Mouse (Mus musculus): ENCODE data around the gene Dlx5. TPM values are rescaled to one million over a fixed set of nuclear protein-coding genes. Genes with fewer than 3 reads are reported as not detected.

Dlx5 gene
- polyA plus RNA-seq, 1 experiment from 2014 or later = 16.1 TPM

- Histone ChIP-seq H3K27ac (replicated peaks) (peak within 1 kb of the TSS; percentile 65), H3K9ac (replicated peaks) (peak within 1 kb of the TSS; percentile 57), H3K4me2 (replicated peaks) (peak within 1 kb of the TSS; percentile 77), H3K36me3 (no peaks in the 10 kb centered on the region), H3K4me1 (peaks cover 22% of the 10 kb centered on the region), H3K27me3 (peaks cover 93% of the 10 kb centered on the region), H3K4me3 (peak within 1 kb of the TSS; percentile 49), H3K9me3 (no peaks in the 10 kb centered on the region)
- peak; percentile 74 for ATAC-seq (ENCODE audit: low FRiP score, low read depth)
- WGBS = under 1% methylated on average over 41 of the region's 52 CpGs
These were observed 18.6 kb downstream of the Dlx5 start, which contains the start of gene Dlx6 for GRCm38 (mm10) chr6:6863160-6863870. Gene Dlx6, plus strand, starts transcription at chr6:6863334.

DNA sequence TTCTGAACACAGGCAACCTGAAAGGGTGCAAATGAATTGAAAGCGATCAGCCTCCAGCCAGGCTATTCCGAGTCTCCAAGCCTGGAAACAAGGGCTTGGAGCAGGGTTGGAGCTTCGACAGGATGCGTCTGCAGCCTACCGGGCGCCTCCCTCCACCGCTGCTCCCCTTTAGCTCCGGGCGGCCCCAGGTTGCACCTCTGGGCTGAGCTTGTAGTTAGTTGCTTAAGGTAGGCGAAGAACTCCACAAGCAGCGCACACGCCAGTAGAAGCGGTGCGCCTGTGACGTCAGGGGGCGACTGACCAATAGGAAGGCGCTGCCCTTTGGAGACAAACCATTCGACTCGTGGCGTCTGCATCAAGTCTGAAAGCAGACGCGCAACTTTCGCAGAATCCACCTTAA, 19.3 kb downstream of the Dlx5 start:
- peaks cover 94% of the 10 kb centered on the region for H3K27me3 ChIP-seq
- peak overlapping the region; percentile 49 for H3K4me3 ChIP-seq
- no peak overlapping the region for H3K27ac ChIP-seq (replicated peaks)
- peak overlapping the region; percentile 77 for H3K4me2 ChIP-seq (replicated peaks)
- under 1% methylated on average over 23 of the region's 23 CpGs for WGBS
- H3K9ac ChIP-seq (replicated peaks) = no peak overlapping the region
- ATAC-seq (ENCODE audit: low FRiP score, low read depth) = peak; percentile 77
- no peaks in the 10 kb centered on the region for H3K36me3 ChIP-seq
- H3K9me3 ChIP-seq = no peaks in the 10 kb centered on the region
- H3K4me1 ChIP-seq = peaks cover 22% of the 10 kb centered on the region

DNA sequence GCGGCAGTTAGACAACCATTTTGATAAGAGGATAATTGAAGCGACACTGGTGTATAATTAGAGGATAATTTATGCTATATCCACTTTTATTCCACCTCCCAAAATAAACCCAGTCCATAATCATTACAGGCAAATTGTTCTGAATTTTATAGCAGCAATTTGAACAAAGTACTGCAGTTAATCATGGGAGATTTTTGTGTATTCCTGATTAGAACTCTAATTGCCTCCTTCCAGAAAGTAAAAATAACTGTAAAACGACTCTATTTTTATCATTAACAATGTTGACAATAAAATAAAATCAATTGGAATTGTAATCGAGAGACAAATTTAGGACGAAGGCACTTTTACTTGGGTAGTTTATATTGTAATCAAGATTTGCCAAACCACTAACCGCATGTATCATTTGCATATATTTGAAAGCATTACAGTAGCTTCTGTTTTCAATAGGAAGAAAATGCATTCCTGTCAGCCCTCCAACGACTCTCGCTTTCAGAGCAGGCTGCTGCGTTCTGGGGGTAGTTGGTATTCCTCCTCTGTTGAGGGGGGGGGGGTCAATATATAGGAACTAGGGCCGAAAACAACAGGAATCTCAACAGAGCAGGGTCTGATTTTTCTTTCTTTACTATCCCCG, 20.0 kb downstream of the Dlx5 start:
- ATAC-seq (ENCODE audit: low FRiP score, low read depth) = no peak
- Histone ChIP-seq H3K9ac (replicated peaks) (no peak overlapping the region), H3K27me3 (peaks cover 91% of the 10 kb centered on the region), H3K27ac (replicated peaks) (no peak overlapping the region), H3K4me1 (peaks cover 22% of the 10 kb centered on the region), H3K9me3 (no peaks in the 10 kb centered on the region), H3K36me3 (no peaks in the 10 kb centered on the region), H3K4me2 (replicated peaks) (peak overlapping the region; percentile 77), H3K4me3 (no peak overlapping the region)
- WGBS = 4% methylated on average over 11 of the region's 11 CpGs

DNA sequence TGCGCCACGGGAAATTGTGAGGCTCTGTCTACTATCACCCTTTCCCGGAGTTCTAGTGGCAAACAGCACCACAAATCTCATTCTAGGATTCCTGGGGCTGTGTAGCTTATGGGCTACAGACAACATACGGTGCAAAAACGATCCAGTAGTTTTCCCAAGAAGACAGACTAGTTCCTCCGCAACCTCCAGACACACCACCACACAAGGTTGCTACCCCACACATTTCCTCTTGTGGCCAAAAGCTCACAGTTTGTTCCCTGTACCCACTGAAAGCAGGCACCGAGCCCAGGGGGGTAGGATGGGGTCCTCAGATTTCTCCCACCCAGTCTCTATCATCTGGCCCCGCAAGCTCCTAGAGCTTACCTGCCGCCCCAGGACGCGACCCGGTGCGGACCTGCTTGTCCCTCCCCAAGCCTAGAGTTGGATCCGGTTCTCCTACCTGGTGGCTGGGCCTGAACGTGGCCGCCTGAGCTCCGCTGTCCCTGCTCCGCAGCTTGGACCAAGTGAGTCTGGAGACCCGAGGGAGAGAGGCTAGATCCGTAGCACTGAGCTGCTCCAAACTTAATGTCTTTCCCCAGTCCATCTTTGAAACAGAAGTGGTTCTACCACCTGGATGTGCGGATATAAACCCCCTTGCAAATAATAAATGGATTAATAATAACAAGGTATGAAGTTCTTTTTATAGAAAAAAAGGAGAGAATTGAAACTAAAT, 20.6 kb downstream of the Dlx5 start:
- no peak overlapping the region for H3K9ac ChIP-seq (replicated peaks)
- under 1% methylated on average over 21 of the region's 21 CpGs for WGBS
- H3K4me3 ChIP-seq = peak overlapping the region; percentile 23
- peaks cover 22% of the 10 kb centered on the region for H3K4me1 ChIP-seq
- H3K9me3 ChIP-seq = no peaks in the 10 kb centered on the region
- peaks cover 92% of the 10 kb centered on the region for H3K27me3 ChIP-seq
- no peaks in the 10 kb centered on the region for H3K36me3 ChIP-seq
- ATAC-seq (ENCODE audit: low FRiP score, low read depth) = no peak
- peak overlapping the region; percentile 13; the same call in 1 of the 2 replicates for H3K4me2 ChIP-seq (replicated peaks)
- no peak overlapping the region; the same call in 1 of the 2 replicates for H3K27ac ChIP-seq (replicated peaks)

DNA sequence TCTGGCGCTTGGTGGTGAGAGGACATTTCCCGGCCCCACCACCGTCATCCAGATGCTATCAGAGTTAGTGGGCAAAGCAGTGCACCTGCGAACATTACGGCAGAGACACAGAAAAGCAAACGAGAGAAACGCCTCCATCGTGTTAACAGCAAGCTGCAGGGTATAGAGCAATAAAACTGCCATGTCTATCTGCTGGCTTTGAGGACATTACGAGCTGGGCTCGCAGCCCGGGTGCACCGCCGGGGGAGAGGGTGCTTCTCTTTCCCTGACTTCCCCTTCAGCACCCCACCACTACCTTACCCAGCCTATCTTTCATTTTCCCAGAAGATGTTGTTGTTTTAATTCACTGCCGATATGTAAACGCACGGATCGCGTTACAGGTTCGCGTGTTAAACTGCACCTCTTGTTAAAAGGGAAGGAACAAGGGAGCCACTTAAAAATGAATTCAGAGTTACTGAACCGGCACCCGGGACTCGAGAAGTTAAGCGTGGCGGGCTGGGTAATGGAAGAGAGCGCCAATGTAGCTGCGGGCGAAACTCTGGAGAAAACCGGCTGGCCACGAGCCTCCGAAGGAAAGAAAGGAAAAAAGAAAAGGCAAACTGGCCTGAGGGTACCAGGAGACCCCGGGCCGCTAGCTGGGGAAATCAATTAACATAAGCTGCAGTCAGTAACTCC, 21.3 kb downstream of the Dlx5 start:
- Histone ChIP-seq H3K4me3 (peak overlapping the region; percentile 23), H3K4me2 (replicated peaks) (peak overlapping the region; percentile 13), H3K36me3 (no peaks in the 10 kb centered on the region), H3K9me3 (no peaks in the 10 kb centered on the region), H3K4me1 (peaks cover 22% of the 10 kb centered on the region), H3K27me3 (peaks cover 92% of the 10 kb centered on the region), H3K9ac (replicated peaks) (no peak overlapping the region; the same call in 1 of the 2 replicates), H3K27ac (replicated peaks) (no peak overlapping the region; the same call in 1 of the 2 replicates)
- WGBS = under 1% methylated on average over 33 of the region's 33 CpGs
- ATAC-seq (ENCODE audit: low FRiP score, low read depth) = no peak

GRCm38 (mm10) chr6:6859950-6860410, 21.9 kb downstream of the Dlx5 start:
- Histone ChIP-seq H3K36me3 (no peaks in the 10 kb centered on the region), H3K4me3 (peak overlapping the region; percentile 23), H3K4me2 (replicated peaks) (peak overlapping the region; percentile 13), H3K9ac (replicated peaks) (no peak overlapping the region; the same call in 1 of the 2 replicates), H3K9me3 (no peaks in the 10 kb centered on the region), H3K4me1 (peaks cover 22% of the 10 kb centered on the region), H3K27me3 (peaks cover 92% of the 10 kb centered on the region), H3K27ac (replicated peaks) (no peak overlapping the region; the same call in 1 of the 2 replicates)
- no peak for ATAC-seq (ENCODE audit: low FRiP score, low read depth)
- WGBS = under 1% methylated on average over 21 of the region's 21 CpGs

GRCm38 (mm10) chr6:6859111-6859949, 22.6 kb downstream of the Dlx5 start:
- Histone ChIP-seq H3K9me3 (no peaks in the 10 kb centered on the region), H3K4me2 (replicated peaks) (no peak overlapping the region; the same call in 1 of the 2 replicates), H3K36me3 (no peaks in the 10 kb centered on the region), H3K27ac (replicated peaks) (no peak overlapping the region; the same call in 1 of the 2 replicates), H3K4me1 (peaks cover 22% of the 10 kb centered on the region), H3K4me3 (peak overlapping the region; percentile 23), H3K9ac (replicated peaks) (no peak overlapping the region), H3K27me3 (peaks cover 92% of the 10 kb centered on the region)
- no peak for ATAC-seq (ENCODE audit: low FRiP score, low read depth)
- WGBS = under 1% methylated on average over 19 of the region's 19 CpGs

GRCm38 (mm10) chr6:6858571-6858970, 23.3 kb downstream of the Dlx5 start:
- H3K4me1 ChIP-seq = peaks cover 17% of the 10 kb centered on the region
- H3K4me2 ChIP-seq (replicated peaks) = no peak overlapping the region
- H3K36me3 ChIP-seq = no peaks in the 10 kb centered on the region
- no peak overlapping the region for H3K4me3 ChIP-seq
- H3K9me3 ChIP-seq = no peaks in the 10 kb centered on the region
- WGBS = no CpG with 5 or more reads among the region's 1 CpGs
- peaks cover 92% of the 10 kb centered on the region for H3K27me3 ChIP-seq
- H3K9ac ChIP-seq (replicated peaks) = no peak overlapping the region
- no peak overlapping the region for H3K27ac ChIP-seq (replicated peaks)
- no peak for ATAC-seq (ENCODE audit: low FRiP score, low read depth)

DNA sequence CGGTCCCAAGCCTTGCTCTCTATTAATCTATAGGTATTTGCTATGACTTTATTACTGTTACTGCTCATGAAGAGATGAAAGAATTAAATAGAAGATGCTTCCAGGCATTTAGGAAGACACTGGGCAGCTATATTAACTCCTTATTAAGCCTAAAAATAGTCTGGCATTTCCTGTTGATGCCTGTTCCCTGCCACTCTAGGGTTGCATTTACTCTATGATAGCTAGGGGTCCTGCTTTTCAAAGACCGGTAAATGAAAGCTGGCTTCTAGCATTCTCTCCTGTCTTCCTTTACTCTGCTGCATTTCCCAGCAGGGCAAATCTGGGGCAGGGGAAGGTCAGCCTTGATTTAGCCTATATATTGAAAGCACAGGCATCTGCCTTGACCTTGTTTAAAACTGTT, 24.1 kb downstream of the Dlx5 start:
- Histone ChIP-seq H3K27ac (replicated peaks) (no peak overlapping the region), H3K9ac (replicated peaks) (no peak overlapping the region), H3K4me3 (no peak overlapping the region)

GRCm38 (mm10) chr6:6856881-6857280, 25.0 kb downstream of the Dlx5 start:
- Histone ChIP-seq H3K9me3 (no peaks in the 10 kb centered on the region), H3K4me1 (peaks cover 11% of the 10 kb centered on the region), H3K4me3 (no peak overlapping the region), H3K36me3 (no peaks in the 10 kb centered on the region), H3K27ac (replicated peaks) (no peak overlapping the region), H3K4me2 (replicated peaks) (no peak overlapping the region), H3K9ac (replicated peaks) (no peak overlapping the region), H3K27me3 (peaks cover 93% of the 10 kb centered on the region)
- WGBS = 3% methylated on average over 4 of the region's 4 CpGs
- ATAC-seq (ENCODE audit: low FRiP score, low read depth) = no peak

More for the DNA sequence above, 24.1 kb downstream of the Dlx5 start:
- Histone ChIP-seq H3K27me3 (peaks cover 92% of the 10 kb centered on the region), H3K9me3 (no peaks in the 10 kb centered on the region), H3K4me1 (peaks cover 14% of the 10 kb centered on the region), H3K4me2 (replicated peaks) (no peak overlapping the region), H3K36me3 (no peaks in the 10 kb centered on the region)
- WGBS = 8% methylated on average over 2 of the region's 2 CpGs
- ATAC-seq (ENCODE audit: low FRiP score, low read depth) = no peak

- no peaks in the 10 kb centered on the region for H3K9me3 ChIP-seq
- H3K36me3 ChIP-seq = no peaks in the 10 kb centered on the region
- H3K4me1 ChIP-seq = peaks cover 11% of the 10 kb centered on the region
- H3K27me3 ChIP-seq = peaks cover 97% of the 10 kb centered on the region
- WGBS = 1% methylated on average over 20 of the region's 20 CpGs
- H3K9ac ChIP-seq (replicated peaks) = no peak overlapping the region
- H3K4me3 ChIP-seq = no peak overlapping the region
- no peak overlapping the region; the same call in 1 of the 2 replicates for H3K4me2 ChIP-seq (replicated peaks)
- no peak for ATAC-seq (ENCODE audit: low FRiP score, low read depth)
- no peak overlapping the region for H3K27ac ChIP-seq (replicated peaks)
These were observed 25.6 kb downstream of the Dlx5 start for GRCm38 (mm10) chr6:6856316-6856715.
